Mouse (Mus musculus) brain, adult 2 months (tissue): ENCODE data around the gene Nudt4.

Experiments
- DNase-seq: peaks from one replicate; pipeline ENCODE4 v3.0.0; 2011; ENCODE audit warnings: low read depth, low spot score

The Nudt4 gene

DNA sequence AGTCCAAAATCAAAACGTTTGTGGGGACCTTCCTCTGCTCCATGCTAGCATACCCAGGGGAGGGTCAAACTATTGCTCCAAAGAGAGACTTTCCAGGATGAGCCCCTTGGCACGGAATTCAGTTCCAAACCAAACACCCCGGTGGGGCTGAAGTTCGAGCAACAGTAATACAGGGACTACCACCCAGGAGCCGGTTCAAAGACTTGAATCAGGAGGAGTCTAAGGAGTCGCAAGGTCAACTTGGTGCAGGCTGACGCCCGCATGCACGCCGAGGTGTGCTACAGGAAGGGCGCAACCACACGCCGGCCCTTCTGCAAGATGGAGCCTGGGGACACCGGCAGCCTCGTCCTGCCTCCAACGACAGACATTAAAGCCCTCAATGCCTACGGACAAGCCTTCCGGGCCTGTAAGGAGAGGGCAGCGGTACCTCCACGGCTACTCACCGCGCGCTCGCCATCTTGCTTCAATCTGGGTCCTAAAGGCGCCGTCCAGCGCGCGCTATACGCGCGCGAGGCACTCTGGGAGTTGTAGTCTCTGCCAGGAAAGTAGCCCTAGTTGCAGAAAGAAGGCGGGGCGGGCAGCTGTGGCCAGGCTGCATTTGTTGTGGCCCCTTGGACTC is 62.4 kb downstream of the Nudt4 start, which contains the start of gene Mrpl42:
Gene Mrpl42 (minus strand): TSS at position 478 of the 619 bp plus-strand sequence.
- peak; percentile 96 for DNase-seq

DNA sequence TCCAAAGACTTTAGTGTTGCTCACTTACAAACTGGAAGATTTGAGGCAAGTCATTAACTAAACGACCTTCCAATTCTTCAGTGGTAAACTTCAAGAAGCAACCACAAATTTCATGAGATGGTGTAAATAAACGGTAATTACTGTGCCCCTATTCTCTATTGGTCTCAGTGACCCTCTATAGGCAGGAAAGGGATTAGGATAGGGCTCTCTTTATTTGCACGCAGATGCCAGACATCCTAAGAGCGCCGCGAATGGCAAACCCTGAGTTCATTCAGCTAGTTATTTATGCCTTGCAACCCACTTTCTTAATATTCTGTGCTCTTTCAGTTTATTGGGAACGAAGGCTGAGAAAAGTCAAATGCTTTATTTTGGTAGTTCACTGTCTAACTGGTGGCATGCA is 62.9 kb downstream of the Nudt4 start:
- peak; percentile 38 for DNase-seq
